Mouse (Mus musculus): ENCODE data around the gene Fbxl15. TPM values are rescaled to one million over a fixed set of nuclear protein-coding genes. Genes with fewer than 3 reads are reported as not detected.

Gene Fbxl15
- total RNA-seq, 2 experiments from 2014 or later = 26.8 to 28.9 TPM

DNA sequence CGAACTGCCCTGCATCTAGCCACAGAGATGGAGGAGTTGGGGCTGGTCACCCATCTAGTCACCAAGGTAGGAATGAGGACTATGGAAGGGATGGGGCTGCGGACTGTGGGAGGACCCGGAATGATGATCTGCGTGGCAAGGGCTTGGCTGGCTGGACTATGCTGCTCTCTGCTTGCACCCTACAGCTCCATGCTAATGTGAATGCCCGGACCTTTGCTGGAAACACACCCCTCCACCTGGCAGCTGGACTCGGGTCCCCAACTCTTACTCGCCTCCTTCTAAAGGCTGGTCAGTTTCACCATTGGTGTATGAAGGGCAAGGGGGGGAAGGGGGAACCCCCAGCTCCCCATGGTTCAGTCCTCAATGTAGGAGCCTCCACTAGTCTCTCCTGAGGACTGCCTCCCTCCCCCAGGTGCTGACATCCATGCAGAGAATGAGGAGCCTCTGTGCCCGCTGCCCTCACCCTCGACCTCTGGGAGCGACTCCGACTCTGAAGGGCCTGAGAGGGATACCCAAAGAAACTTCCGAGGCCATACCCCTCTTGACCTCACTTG, 17.6 kb upstream of the Fbxl15 start:
- DNase-seq (ENCODE audit: low spot score in 2 of 2) = no peak
- no peak for TF ChIP-seq CTCF (conservative IDR thresholded peaks at IDR 0.05)
- Histone ChIP-seq H3K4me3 (no peak overlapping the region), H3K27ac (no peak overlapping the region)

GRCm38 (mm10) chr19:46311341-46311740, 16.6 kb upstream of the Fbxl15 start:
- TF ChIP-seq CTCF (conservative IDR thresholded peaks at IDR 0.05) = no peak
- no peak overlapping the region for H3K27ac ChIP-seq
- no peak overlapping the region for H3K4me3 ChIP-seq
- peak in 1 of 2 experiments; percentile 7 for DNase-seq (ENCODE audit: low spot score in 2 of 2)

GRCm38 (mm10) chr19:46312566-46312965, 15.4 kb upstream of the Fbxl15 start:
- TF ChIP-seq CTCF (conservative IDR thresholded peaks at IDR 0.05) = no peak
- H3K27ac ChIP-seq = no peak overlapping the region
- no peak for DNase-seq (ENCODE audit: low spot score in 2 of 2)

GRCm38 (mm10) chr19:46313116-46313515, 14.9 kb upstream of the Fbxl15 start:
- TF ChIP-seq CTCF (conservative IDR thresholded peaks at IDR 0.05) = no peak
- Histone ChIP-seq H3K4me3 (no peak overlapping the region), H3K27ac (no peak overlapping the region)
- no peak for DNase-seq (ENCODE audit: low spot score in 2 of 2)

More at GRCm38 (mm10) chr19:46312566-46312965, 15.4 kb upstream of the Fbxl15 start:
- no peak overlapping the region for H3K4me3 ChIP-seq

DNA sequence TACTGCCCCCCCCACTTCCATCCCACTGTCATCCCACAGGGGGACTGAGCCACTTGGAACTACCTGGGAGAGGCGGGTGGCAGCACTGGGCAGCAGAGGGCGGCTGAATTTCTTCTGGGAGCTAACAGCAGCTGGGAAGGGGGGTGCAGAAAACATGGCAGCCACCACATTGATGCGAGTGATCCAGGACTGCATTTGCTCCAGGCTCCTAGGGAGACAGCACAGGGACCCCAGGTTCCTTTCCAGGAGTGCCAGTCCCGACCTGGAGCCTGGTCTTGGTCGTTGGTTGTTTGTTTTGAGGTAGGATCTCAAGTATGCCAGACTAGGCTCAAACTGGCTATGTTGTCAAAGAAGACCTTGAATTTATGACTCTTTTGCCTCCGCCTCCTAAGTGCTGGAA, 14.4 kb upstream of the Fbxl15 start:
- H3K4me3 ChIP-seq = no peak overlapping the region
- no peak overlapping the region for H3K27ac ChIP-seq
- DNase-seq (ENCODE audit: low spot score in 2 of 2) = no peak
- TF ChIP-seq CTCF (conservative IDR thresholded peaks at IDR 0.05) = no peak

- no peak for TF ChIP-seq CTCF (conservative IDR thresholded peaks at IDR 0.05)
- Histone ChIP-seq H3K4me3 (no peak overlapping the region), H3K27ac (no peak overlapping the region)
- no peak for DNase-seq (ENCODE audit: low spot score in 2 of 2)
Observed at GRCm38 (mm10) chr19:46314151-46314601, 13.8 kb upstream of the Fbxl15 start.

DNA sequence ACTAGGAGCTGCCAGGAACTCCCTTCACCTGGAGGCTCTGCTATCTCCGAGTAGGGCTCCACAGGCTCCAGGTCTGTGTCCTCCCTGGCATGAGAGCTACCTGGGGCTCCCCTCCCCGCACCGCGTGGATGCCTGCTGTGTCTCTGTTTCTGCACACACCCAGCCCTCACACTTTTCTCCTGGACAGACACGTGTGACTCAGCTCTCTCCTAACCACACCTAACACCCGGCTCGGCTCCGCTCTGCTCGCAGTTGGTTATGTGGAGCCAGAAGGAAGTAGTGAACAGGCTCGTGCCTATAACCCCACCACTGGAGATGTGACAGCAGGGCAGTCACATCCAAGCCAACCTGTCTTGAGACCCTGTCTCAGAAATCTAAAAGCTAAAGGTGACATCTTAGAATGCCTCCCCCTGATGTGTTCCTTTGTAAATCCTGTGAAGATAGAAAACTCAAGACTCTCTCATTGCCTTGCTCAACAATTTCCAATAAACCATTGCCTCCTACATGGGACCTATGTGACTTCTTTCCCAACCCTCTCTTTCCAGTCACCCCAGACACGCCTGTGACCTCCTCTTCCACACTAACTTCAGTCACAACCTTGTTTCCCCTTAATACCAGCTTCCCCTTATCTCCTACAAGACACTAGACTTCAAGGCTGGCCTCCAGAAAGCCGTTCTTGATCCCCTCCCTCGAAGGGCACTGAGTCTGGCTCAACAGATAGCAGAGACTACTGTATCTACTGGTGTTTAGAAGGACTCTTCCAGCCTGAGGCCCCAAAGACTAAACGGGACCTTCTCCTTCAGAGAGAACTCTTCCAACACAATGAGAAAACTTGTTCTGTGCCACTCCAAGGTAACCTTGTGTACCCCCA, 12.9 kb upstream of the Fbxl15 start:
- DNase-seq (ENCODE audit: low spot score in 2 of 2) = peak in 1 of 2 experiments; percentile 9
- H3K27ac ChIP-seq = no peak overlapping the region
- TF ChIP-seq CTCF (conservative IDR thresholded peaks at IDR 0.05) = no peak
- no peak overlapping the region for H3K4me3 ChIP-seq

GRCm38 (mm10) chr19:46315752-46316610, 12.0 kb upstream of the Fbxl15 start:
- Histone ChIP-seq H3K4me3 (peak overlapping the region; percentile 71), H3K27ac (peak overlapping the region; percentile 60; the same call in 1 of the 2 replicates)
- no peak for TF ChIP-seq CTCF (conservative IDR thresholded peaks at IDR 0.05)
- DNase-seq (ENCODE audit: low spot score in 2 of 2) = peak in 1 of 2 experiments; percentile 20

GRCm38 (mm10) chr19:46316846-46317545, 11.0 kb upstream of the Fbxl15 start:
- H3K4me3 ChIP-seq = peak overlapping the region; percentile 71
- H3K27ac ChIP-seq = peak overlapping the region; percentile 93
- DNase-seq (ENCODE audit: low spot score in 2 of 2) = peak; percentile 80 to 90
- no peak for TF ChIP-seq CTCF (conservative IDR thresholded peaks at IDR 0.05)

- peak overlapping the region; percentile 93 for H3K27ac ChIP-seq
- TF ChIP-seq CTCF (conservative IDR thresholded peaks at IDR 0.05) = no peak
- DNase-seq (ENCODE audit: low spot score in 2 of 2) = no peak
Observed at GRCm38 (mm10) chr19:46317546-46317885, 10.5 kb upstream of the Fbxl15 start.

GRCm38 (mm10) chr19:46318031-46318471, 9.9 kb upstream of the Fbxl15 start:
- Histone ChIP-seq H3K27ac (peak overlapping the region; percentile 95), H3K4me3 (peak overlapping the region; percentile 64)
- TF ChIP-seq CTCF (conservative IDR thresholded peaks at IDR 0.05) = no peak
- DNase-seq (ENCODE audit: low spot score in 2 of 2) = peak; percentile 69 to 75

More at GRCm38 (mm10) chr19:46317546-46317885, 10.5 kb upstream of the Fbxl15 start:
- peak overlapping the region; percentile 71 for H3K4me3 ChIP-seq
